Mouse (Mus musculus) hindbrain, embryonic 14.5 days (tissue): Measurements from ENCODE around the gene Fbxw7. TPM values are rescaled to one million over a fixed set of nuclear protein-coding genes. Genes with fewer than 3 reads are reported as not detected.

Experiments
- ATAC-seq: fragments of 200-750 bp; cut with Nextera tagmentation; 2 replicates; pipeline ENCODE4 v1.8.0; 2017; ENCODE audit warnings: moderate number of reproducible peaks, mild to moderate bottlenecking, moderate TSS enrichment, moderate library complexity; ENCODE audit not compliant: low FRiP score
- DNase-seq: peaks from one replicate; pipeline ENCODE4 v3.0.0-alpha.2; 2015; ENCODE audit warnings: low spot score
- H3K27ac ChIP-seq: fragments of 300-500 bp; sonication (generic); 2 replicates; pipeline ENCODE4 v1.5.1; 2014; ENCODE audit warnings: mild to moderate bottlenecking, moderate library complexity
- H3K27me3 ChIP-seq: fragments of 300-500 bp; sonication (generic); 2 replicates; pipeline ENCODE4 v1.6.1; 2014; ENCODE audit warnings: mild to moderate bottlenecking, low read length, mixed read lengths; ENCODE audit not compliant: control insufficient read depth, insufficient read depth
- H3K36me3 ChIP-seq: fragments of 300-500 bp; sonication (generic); replicated peaks from 2 replicates; pipeline ENCODE4 v1.6.1; 2014; ENCODE audit not compliant: control insufficient read depth, insufficient read depth
- H3K4me1 ChIP-seq: fragments of 300-500 bp; sonication (generic); replicated peaks from 2 replicates; pipeline ENCODE4 v1.6.1; 2014; ENCODE audit warnings: antibody characterized with exemption, low read length, mixed read lengths; ENCODE audit not compliant: control insufficient read depth, insufficient read depth
- H3K4me2 ChIP-seq: fragments of 300-500 bp; sonication (generic); replicated peaks from 2 replicates; pipeline ENCODE4 v1.6.1; 2014; ENCODE audit warnings: mild to moderate bottlenecking, moderate library complexity
- H3K4me3 ChIP-seq: fragments of 300-500 bp; sonication (generic); replicated peaks from 2 replicates; pipeline ENCODE4 v1.5.1; 2014; ENCODE audit warnings: mild to moderate bottlenecking, low read length
- H3K9ac ChIP-seq: fragments of 300-500 bp; sonication (generic); 2 replicates; pipeline ENCODE4 v1.6.1; 2014
- H3K9me3 ChIP-seq: fragments of 300-500 bp; sonication (generic); 2 replicates; pipeline ENCODE4 v1.6.1; 2016; ENCODE audit warnings: low read length; ENCODE audit not compliant: control insufficient read depth
- WGBS: fragments of 180-500 bp; shearing (Covaris S2); extraction: QIAGEN DNeasy Blood & Tissue Kit; methylation state at CpG from one replicate; pipeline ENCODE4 v1.1.7; 2014; 5-methylcytosine and 5-hydroxymethylcytosine counted together
- polyA plus RNA-seq: library from polyadenylated mRNA; unstranded; fragments of >200 nt; fragmentation: Nextera tagmentation; extraction: Ambion mirVana; gene quantifications from 2 replicates; pipeline ENCODE4 v1.2.1, GENCODE M21; 2014

Gene Fbxw7
- polyA plus RNA-seq, 1 experiment from 2014 or later = 38.0 TPM

DNA sequence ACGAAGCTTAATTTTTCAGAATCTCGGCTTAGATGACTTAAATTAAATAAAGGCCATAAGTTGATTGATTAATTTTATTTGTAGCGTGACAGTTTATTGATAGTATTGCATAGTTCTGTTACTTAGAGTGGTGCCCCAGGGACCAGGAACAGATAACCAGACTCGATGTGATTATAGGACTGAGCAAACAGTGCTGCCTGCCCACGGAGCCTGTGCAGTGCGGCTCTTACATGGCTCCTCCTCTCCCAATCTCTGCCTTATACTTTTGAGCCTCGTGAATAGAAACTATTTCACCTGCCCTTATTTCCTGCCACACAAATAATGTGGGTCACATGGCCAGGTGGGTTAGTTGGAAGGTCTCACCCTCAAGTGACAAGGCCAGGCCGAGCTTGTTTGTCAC is 82.9 kb downstream of the Fbxw7 start:
- no peak overlapping the region for H3K9ac ChIP-seq
- no peaks in the 10 kb centered on the region for H3K36me3 ChIP-seq
- no peaks in the 10 kb centered on the region for H3K4me1 ChIP-seq
- H3K9me3 ChIP-seq = no peaks in the 10 kb centered on the region
- no peak overlapping the region for H3K27ac ChIP-seq
- 79% methylated on average over 8 of the region's 8 CpGs for WGBS
- DNase-seq (no peak), ATAC-seq (no peak)
- no peak overlapping the region for H3K4me2 ChIP-seq
- H3K4me3 ChIP-seq = no peak overlapping the region
- no peaks in the 10 kb centered on the region for H3K27me3 ChIP-seq

DNA sequence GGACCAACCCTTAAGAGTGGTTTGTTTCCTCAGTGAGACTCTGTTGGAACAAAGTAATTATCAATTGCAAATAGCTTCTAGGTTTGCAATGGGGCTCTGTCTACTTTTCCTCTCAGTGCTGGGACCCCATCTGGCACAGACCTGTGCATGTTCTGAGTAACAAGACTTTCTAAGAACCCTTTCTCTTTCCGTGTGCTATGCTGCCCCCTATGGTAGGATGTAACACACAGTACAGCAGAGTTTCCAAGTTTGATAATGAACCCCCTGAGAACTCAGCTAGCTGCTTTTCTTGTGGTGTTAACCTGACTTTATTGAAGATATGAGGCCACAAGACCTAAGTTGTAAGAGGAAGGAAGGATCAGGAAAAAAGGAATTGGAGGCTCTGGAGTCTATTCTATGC is 91.5 kb downstream of the Fbxw7 start:
- Histone ChIP-seq H3K9ac (no peak overlapping the region), H3K27ac (no peak overlapping the region), H3K4me3 (no peak overlapping the region), H3K4me2 (no peak overlapping the region), H3K27me3 (no peaks in the 10 kb centered on the region), H3K36me3 (no peaks in the 10 kb centered on the region; the same call in 1 of the 2 replicates), H3K9me3 (no peaks in the 10 kb centered on the region), H3K4me1 (no peaks in the 10 kb centered on the region)
- DNase-seq = peak; percentile 43
- WGBS = 30% methylated on average over 1 of the region's 1 CpGs
- no peak for ATAC-seq

DNA sequence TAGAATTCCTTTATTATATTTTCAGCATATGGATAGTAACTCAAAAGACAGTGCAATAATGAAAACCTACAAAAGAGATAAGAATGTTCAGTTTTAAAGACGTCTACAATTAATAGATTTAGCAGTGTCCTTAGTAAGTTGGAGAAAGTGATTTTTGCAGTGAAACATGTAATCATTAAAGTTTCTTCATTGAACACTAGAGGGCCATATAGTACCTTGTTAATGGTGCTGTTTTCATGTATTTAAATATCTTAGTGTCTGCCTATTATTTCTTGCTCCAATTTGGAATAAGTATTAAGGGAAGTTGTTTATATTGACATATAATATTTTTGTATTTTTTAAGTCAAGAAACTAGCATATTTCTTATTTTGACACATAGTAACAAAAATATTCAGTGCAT is 99.2 kb downstream of the Fbxw7 start:
- Histone ChIP-seq H3K27ac (no peak overlapping the region), H3K4me1 (no peaks in the 10 kb centered on the region), H3K9ac (no peak overlapping the region), H3K27me3 (no peaks in the 10 kb centered on the region), H3K36me3 (no peaks in the 10 kb centered on the region), H3K9me3 (no peaks in the 10 kb centered on the region), H3K4me2 (no peak overlapping the region), H3K4me3 (no peak overlapping the region)
- peak; percentile 42 for DNase-seq
- no peak for ATAC-seq
- 64% methylated on average over 1 of the region's 1 CpGs for WGBS

GRCm38 (mm10) chr3:84917903-84918679 is 103.0 kb downstream of the Fbxw7 start:
- Histone ChIP-seq H3K36me3 (no peaks in the 10 kb centered on the region), H3K27me3 (no peaks in the 10 kb centered on the region), H3K4me2 (no peak overlapping the region), H3K9ac (no peak overlapping the region), H3K4me3 (no peak overlapping the region), H3K27ac (no peak overlapping the region), H3K4me1 (no peaks in the 10 kb centered on the region), H3K9me3 (no peaks in the 10 kb centered on the region)
- 81% methylated on average over 9 of the region's 9 CpGs for WGBS
- DNase-seq (no peak), ATAC-seq (no peak)

DNA sequence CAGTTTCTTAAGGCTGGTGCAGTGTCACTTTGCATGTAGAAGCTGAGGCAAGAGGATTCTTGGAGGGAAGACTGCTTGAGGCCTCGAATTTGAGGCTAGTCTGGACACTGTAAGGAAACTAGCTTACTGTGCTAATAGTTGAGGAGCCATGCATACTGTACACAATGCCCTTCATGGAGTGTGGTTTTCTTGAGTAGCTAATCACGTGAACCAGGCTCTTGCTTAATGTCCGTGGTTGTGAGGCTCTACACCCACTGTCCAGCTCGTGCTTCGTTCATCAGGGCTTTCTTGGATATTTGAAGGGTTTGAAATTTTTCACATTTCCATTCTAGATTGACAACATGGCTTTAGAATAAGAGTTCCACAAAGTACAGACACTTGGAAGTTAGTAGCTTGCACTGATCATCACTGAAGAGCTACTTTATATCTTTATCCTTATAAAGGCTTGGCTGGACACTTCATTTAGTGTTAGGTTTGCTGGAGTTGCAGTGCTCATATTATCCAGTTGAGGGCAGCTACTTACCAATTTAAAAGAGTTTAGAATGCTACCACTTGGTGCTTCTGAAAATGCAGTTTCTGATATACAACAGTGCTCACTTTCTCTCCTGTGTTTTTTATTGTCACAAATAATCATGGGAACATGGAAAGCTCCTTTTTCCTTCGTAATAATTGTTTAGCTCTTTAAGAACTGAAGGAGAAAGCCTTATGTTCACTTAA is 106.8 kb downstream of the Fbxw7 start:
- ATAC-seq = no peak
- H3K4me3 ChIP-seq = no peak overlapping the region
- WGBS = 91% methylated on average over 6 of the region's 6 CpGs

DNA sequence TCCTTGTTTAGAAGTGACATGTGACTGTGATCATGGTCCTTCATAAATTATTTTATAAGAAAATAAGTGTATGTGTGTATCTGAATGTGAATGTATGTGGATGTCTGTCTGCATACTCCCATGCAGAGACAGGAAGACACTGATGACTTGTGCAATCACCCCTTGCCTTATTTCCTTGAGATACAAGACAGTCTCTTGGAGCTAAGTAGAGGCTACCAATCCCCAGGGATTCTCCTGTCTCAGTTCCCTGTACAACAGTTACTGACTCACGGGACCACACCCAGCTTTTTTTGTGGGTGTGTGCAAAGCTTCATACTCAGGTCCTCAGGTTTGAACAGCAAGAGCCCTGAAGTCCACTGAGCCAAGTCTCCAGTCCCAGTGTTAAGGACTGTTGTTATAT is 108.2 kb downstream of the Fbxw7 start:
- ATAC-seq = no peak

More for the DNA sequence above, 106.8 kb downstream of the Fbxw7 start:
- Histone ChIP-seq H3K4me1 (0 out of 2 replicates have a peak, but pooled peaks cover 2% of the 10 kb centered on the region), H3K27ac (no peak overlapping the region), H3K36me3 (no peaks in the 10 kb centered on the region), H3K27me3 (no peaks in the 10 kb centered on the region), H3K4me2 (no peak overlapping the region), H3K9me3 (no peaks in the 10 kb centered on the region), H3K9ac (no peak overlapping the region)
- DNase-seq = peak; percentile 74

GRCm38 (mm10) chr3:84923670-84924069 is 108.6 kb downstream of the Fbxw7 start:
- Histone ChIP-seq H3K9ac (no peak overlapping the region), H3K4me3 (no peak overlapping the region), H3K27ac (no peak overlapping the region), H3K4me1 (0 out of 2 replicates have a peak, but pooled peaks cover 2% of the 10 kb centered on the region), H3K36me3 (no peaks in the 10 kb centered on the region), H3K9me3 (no peaks in the 10 kb centered on the region), H3K4me2 (no peak overlapping the region), H3K27me3 (no peaks in the 10 kb centered on the region)
- DNase-seq = no peak
- no peak for ATAC-seq
- WGBS = 94% methylated on average over 1 of the region's 1 CpGs

More for the DNA sequence above, 108.2 kb downstream of the Fbxw7 start:
- 91% methylated on average over 1 of the region's 1 CpGs for WGBS
- Histone ChIP-seq H3K4me2 (no peak overlapping the region), H3K36me3 (no peaks in the 10 kb centered on the region), H3K4me1 (0 out of 2 replicates have a peak, but pooled peaks cover 2% of the 10 kb centered on the region), H3K27ac (no peak overlapping the region), H3K9ac (no peak overlapping the region), H3K9me3 (no peaks in the 10 kb centered on the region), H3K4me3 (no peak overlapping the region), H3K27me3 (no peaks in the 10 kb centered on the region)
- no peak for DNase-seq

- no peaks in the 10 kb centered on the region for H3K27me3 ChIP-seq
- no peak for ATAC-seq
- WGBS = 76% methylated on average over 4 of the region's 4 CpGs
- 0 out of 2 replicates have a peak, but pooled peaks cover 2% of the 10 kb centered on the region for H3K4me1 ChIP-seq
- H3K27ac ChIP-seq = no peak overlapping the region
- no peaks in the 10 kb centered on the region for H3K36me3 ChIP-seq
- H3K9me3 ChIP-seq = no peaks in the 10 kb centered on the region
- no peak overlapping the region for H3K9ac ChIP-seq
- DNase-seq = no peak
- no peak overlapping the region for H3K4me3 ChIP-seq
- no peak overlapping the region for H3K4me2 ChIP-seq
These were observed 110.2 kb downstream of the Fbxw7 start for GRCm38 (mm10) chr3:84925229-84925628.

DNA sequence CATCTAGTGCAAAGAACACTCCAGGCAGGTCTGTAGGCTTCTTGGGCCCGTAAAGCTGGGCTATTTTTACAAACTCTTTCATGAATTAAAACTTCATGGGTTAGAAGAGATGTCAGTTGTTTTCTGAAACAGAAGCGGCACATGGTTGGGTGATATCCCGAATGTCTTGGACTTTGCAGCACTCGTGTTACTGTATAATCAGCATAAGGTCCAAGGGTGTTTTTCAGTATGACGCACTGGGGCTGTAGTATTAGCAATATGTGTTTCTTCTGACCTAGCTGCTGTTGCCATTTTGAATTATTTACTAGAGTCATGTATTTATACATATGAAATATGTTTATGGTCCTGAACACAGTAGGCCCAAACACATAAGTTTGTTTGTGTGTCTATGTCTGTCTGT is 111.1 kb downstream of the Fbxw7 start:
- Histone ChIP-seq H3K4me1 (0 out of 2 replicates have a peak, but pooled peaks cover 2% of the 10 kb centered on the region), H3K36me3 (no peaks in the 10 kb centered on the region), H3K9me3 (no peaks in the 10 kb centered on the region), H3K9ac (no peak overlapping the region), H3K27me3 (no peaks in the 10 kb centered on the region), H3K4me2 (no peak overlapping the region), H3K4me3 (no peak overlapping the region), H3K27ac (no peak overlapping the region)
- DNase-seq (no peak), ATAC-seq (no peak)
- WGBS = 94% methylated on average over 5 of the region's 5 CpGs
